Mouse (Mus musculus) frontal cortex, adult (tissue): ENCODE data around the gene Fgd6.

ENCODE experiments used
- ATAC-seq: cut with Nextera tagmentation; 2 replicates; pipeline ENCODE4 v1.9.2; 2017; ENCODE audit warnings: mild to moderate bottlenecking, moderate library complexity, mixed read lengths; ENCODE audit not compliant: low TSS enrichment

Gene Fgd6

DNA sequence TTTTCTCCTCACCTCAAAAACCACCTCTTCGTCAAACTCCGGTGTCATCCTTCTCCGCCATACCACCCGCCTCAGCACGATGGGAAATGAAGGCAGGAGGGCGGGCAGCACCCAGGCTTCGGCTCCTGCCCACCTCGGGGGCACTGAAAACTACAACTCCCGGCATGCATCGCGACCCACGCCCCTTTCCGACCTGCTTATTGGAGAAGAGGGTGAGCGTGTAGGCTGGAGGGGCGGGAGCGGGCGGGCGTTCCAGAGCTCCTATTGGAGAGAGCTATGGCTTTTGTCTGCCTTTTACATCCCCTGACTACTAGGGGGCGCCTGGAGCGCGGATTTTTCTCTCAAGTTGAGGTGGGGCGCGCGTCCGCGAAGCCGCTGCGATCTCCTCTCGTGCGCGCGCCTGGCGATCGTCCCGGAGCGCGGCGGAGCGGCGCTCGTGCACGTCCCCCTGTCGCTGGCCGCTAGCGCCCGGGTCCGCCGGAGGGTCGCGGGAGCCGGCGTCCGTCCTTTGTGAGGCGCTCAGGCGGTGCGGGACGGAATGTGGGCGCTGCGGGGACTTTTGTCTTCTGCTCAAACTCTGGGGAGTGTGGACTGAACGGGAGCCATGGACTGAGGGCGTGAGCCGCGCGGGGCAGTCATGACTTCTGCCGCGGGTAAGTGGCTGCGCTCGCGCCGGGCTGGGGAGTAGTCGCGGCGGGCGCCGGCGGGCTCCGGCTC, at the start of gene Fgd6, which contains the start of gene Vezt:
Gene Fgd6 (plus strand): TSS at position 344 of the 717 bp plus-strand sequence.
Gene Vezt (minus strand): TSS at position 160 of the 717 bp plus-strand sequence.
- ATAC-seq: peak; percentile 97

DNA sequence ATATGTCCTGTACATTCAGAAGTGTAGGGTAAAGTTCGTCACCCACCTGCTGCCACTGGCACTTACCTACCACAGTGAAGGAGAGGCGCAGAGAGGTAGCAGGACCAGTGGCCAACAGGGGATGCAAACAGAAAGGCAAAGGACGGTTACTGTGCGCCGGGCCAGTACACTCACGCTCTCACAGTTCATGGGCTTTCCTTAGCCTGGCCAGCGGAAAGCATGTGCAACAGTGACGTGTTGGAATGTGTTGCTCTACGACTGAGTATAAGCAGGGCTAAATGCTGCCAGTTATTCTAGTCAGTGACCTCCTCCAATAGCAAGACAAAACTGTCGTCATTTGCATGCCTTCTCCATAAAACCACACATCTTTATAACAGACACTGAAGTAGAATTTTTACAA, 41.7 kb upstream of the Fgd6 start:
- no peak for ATAC-seq

DNA sequence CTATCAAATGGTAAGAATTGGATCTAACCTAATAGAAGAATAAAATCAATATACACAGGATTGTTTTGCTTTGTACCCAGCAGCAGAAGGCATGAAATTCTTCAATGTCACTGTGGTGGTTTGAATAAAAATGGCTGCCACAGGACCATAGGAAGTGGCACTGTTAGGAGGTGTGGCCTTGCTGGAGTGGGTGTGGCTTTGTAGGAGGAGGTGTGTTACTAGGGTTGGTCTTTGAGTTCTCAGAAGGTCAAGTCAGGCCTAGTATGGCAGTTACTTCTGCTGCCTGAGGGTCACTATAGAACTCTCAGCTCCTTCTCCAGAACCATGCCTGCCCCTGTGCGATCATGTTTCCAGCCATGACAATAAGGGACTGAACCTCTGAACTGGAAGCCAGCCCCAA, 40.7 kb upstream of the Fgd6 start:
- no peak for ATAC-seq

DNA sequence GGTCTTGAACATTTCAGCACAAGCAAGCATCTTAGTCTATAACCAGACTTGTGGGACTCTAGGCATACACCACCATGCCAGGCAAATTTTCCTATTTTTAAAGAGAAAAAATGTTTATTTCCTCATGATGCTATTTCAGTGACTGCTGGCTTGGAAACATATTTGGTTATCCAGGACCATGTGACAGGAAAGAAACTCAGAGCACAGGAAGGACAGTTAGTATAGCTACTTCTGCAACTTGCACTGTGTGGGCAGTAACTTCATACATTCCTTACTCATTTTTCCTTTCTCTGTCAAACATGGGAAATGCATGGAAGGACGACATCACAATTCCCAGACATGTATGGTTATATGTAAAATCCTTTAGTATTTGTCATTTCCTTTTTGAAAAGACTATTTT, 36.4 kb upstream of the Fgd6 start:
- ATAC-seq: no peak

DNA sequence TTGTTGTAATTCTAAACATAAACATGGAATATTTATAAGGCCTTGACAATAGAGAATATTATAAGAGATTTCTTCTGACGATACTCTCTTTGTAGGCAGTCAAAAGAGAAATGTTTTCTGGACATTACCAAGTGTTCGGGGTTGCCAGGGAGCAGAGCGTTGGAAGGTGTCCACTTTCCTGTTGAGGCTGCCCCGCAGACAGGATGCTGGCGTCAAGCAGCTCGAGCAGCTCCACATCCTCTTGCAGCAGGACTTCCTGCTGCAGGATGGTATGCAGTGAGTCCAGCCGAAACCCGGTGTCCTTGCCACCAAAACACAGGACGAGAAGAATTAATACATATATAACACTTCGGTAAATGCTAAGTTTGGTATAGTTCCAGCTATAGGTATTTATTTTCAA, 35.6 kb upstream of the Fgd6 start:
- no peak for ATAC-seq

DNA sequence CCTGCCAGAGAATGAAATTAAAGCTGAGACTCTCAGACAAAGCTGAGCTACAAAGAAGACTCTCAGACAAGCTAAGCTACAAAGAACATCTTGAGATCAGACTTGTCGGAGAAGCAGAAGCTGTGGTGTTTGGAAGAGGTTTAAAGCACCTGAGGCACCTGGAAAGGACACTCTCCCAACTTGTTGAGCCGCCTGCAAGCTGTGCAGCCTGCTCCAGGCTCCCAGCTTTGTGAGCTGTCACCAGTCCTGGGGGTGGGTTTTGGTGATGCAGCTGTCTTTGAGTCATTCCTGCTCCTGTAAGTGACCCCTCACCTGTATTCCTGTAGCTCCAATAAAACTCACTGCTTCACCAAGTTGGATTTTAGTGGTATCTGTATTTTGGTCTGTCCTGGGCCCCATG, 27.4 kb upstream of the Fgd6 start:
- ATAC-seq: no peak

DNA sequence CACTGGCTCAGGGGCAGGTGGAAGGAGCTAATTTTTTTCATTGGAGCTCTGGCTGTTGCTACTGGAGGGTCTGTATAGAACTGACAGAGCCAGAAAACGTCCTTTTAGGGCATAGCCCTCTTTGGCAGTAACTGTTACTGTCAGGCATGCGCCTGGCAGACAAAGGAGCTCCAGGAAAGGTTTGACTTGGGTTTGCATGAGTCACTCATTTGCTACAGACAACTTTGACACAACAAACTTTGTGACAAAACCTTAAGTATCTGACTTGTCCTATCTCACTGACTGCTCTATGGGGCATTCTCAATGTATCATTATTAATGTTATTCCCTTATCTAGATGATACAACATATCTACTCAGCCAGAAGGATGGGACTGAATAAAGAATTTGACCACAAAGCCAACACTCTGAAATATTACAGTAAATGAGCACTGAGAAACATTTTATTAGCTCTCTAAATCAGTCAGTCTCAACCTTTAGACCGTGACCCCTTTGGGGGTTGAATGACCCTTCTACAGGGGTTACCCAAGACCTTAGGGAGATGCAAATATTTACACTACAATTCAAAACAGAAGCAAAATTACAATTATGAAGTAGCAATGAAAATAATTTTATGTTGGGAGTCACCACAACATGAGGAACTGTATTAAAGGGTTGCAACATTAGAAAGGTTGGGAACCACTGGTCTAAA, 25.7 kb upstream of the Fgd6 start:
- no peak for ATAC-seq

DNA sequence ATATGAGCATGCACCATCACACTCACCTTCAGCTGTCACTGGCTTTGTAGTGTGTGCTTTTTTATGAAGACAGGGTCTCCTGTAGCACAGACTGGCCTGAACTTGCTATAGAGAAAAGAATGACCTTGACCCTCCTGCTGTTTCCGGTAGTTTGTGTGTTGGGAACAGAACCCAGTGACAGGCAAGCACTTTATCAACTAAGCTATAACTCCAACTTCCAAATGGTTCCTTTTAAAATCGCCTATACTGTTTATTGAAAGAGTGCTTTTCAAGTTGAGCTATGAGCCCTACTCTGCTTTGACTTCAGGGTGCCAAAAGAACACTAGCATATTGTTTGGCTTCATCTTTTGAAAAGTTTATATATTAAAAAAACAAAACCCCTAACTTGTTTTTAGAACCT, 24.8 kb upstream of the Fgd6 start:
- ATAC-seq: no peak

DNA sequence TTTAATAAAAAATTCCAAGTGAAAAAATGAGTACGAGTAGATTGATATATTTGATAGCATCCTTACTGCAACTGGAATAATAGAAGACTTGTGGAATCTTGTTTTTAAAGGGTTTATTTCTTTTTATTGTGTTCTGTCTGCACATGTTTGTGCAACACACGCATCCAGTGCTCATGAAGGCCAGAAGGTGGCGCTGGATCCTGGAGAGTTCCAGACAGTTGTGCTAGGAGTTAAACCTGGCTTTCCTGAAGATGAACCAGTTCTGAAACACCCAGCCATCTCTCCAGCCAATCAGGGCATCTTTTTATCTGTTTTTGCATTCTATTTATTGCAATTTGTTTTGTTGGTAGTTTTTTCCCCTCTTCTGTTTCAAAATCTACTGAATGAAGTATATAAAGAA, 22.6 kb upstream of the Fgd6 start:
- ATAC-seq: peak; percentile 82

DNA sequence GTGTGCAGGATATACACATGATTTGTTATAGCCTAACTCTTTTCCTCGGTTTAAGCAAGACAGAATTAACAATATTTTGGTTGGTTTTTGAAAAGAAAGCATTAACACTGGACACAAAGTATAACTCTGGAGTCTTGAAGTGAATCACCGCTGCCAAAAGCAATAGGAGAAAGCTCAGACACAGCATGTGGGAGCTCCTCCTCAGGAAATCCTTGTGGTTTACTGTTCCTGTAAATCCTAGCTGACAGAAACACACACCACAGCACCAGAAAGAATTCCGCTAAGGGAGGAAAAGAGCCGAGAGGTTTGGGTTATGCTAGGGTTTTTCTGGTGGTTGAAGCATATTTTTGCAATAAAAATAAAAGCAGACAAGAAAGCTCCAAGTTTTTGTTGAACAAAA, 21.6 kb upstream of the Fgd6 start:
- ATAC-seq: peak; percentile 67

DNA sequence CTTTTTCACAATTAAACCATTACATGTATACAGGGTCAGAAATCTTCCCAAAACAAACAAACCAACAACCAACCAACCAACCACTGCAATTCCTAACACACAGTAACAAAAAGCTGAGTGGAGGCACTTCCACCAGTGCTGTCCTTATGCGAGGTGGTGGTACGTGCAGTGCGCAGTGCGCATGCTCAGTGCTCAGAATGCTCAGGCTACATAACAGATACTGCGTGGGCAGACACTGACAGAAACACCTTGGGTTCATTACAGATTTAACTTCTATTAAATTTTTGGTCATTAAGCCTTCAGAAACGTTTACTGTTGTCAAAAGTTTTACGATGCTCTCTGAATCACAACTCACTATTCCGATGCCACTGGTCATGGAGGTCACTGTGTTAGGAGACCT, 18.3 kb upstream of the Fgd6 start:
- ATAC-seq: no peak

DNA sequence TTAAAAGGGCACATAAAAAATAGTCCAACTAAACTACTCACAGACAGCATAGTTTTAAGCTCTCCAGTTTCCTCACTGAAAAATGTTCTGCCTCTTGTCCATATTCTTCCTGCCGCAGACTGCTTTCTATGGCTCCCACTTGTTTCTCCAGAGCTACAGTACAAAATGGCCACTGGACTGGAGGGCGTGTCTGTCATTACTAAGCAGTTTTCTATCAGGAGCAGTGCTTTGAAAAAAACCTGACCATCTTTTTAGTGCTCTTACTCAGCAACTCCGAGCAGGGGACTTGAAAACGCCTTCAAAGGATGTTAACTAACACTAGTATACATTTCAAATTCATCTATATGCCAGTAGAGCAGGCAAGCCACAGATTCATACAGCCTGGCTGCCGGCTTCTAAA, 15.2 kb upstream of the Fgd6 start:
- ATAC-seq: no peak

DNA sequence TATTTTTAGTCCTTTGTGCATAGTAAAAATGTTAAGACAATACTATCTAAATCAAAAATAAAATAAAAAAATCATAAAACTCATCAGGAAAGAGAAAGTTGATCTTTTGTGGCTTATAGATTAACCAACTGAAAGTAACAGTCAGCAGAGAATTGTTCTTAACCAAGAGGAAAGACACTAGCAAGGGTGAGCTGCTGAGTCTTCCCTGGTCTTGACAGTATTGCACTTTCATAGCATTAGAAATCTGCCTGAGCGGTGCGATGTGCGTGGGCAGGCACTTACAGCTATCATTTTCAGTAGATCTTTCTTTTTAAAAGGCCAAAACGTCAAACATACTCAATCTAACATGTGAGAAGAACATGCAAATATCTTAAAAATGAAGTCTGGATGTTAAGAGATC, 14.7 kb upstream of the Fgd6 start:
- no peak for ATAC-seq

DNA sequence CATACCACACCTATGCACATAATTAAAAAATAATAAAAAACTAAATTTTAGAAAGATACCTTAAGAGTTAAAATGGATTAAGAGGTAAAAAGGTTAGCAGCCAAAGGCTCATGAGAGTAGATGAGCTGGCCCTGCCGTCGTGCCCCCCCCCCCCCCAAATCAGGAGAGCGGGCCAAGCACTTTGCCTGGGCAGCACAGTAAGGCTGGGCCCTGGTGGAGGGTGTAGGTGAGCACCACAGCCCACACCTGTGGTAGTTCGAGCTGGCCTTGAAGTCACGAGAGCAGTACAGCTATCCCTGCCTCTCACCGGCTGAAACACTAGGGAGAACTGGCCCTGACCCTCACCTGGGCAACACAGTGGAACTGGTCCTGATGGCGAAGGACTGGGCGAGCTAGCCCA, 10.7 kb upstream of the Fgd6 start:
- no peak for ATAC-seq

DNA sequence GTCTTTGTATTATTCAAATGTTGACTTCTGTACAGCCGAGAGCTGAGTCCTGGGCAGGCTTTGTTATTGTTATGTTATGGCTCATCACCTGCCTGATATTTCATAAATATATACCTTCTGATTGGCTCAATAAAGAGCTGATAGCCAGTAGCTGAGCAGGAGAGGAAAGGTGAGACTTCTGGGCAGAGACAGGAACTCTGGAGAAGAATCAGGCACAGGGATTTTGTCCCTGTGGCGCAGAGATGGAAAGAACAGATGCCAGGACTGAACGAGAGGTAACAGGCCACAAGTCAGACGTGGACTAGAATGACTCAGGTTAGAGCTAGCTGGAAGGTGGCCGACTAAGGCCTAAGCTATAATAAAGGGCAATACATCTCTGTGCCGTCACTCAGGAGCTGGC, 7.3 kb upstream of the Fgd6 start:
- ATAC-seq: no peak

DNA sequence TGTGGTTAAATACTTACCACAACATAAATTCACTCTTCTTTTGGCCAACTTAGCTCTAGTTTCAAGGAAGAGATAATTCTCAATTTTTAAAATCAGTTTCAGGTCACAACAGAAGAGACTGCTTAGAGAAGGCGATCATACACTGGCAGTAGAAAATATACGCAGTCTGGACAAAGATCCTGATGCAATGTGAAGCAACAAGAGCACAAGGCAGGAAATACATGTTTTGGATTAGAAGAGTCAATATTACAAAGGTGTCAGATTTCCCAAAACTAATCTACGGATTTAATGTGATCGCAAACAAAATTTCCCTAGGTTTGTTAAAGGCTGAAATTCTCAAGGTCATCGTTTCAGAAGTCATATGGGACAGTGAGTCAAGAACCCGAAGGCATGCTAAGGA, 4.6 kb upstream of the Fgd6 start:
- ATAC-seq: no peak

DNA sequence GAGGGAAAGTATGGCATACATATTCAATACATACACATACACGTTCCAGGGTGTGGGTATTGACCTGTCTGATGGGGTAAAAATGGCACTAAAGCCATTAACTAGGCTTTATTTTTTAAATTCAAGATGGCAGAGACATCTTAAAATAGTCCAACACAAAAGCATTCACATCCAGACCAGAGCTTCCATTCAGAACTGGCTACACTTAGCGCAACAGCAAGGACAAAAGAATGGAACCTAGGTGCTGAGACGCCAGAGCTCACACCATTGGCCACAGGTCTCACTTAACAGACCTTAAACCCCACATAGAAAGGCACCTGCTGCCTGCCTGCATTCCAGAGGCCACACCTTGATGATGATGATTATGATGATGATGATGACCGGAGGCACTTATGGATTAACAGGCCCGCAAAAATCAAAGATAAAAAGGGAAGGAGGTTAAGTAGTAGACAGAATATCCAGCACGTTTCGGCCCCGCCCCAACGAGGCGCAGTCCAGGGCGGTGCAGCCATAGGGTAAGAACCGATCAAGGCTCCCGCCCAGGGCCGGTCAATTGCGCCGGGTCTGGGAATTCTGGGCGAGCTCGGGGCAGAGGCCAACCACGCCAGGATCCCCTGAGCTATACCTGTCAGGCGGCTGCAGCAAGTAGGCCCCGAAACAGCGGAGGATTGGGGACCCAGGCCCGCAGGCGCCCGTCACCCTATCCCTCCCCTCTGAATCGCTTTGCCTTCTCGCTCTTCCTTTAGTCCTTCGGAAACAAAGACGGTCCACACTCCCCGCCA, 734 bp upstream of the Fgd6 start:
- peak; percentile 36 for ATAC-seq

DNA sequence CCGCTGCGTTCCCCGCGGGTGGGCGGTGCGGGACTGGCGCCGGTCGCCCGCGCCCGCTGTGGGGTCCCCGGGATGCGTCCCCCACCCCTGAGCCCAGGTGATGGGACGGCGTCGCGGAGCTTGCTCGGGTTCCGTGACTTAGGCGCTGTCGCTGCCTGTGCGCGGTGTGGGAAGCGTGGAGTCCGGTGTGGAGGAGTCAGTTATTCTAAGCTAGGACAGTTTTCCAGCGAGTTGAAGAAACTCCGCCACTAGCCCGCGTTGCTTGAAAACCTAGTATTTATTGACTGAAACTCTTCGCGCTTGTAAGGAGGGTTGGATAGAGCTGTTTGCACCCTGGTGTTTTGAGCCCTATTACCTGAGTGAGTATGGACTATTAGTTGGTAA, 566 bp downstream of the Fgd6 start:
- peak; percentile 38; the same call in 1 of the 2 replicates for ATAC-seq

DNA sequence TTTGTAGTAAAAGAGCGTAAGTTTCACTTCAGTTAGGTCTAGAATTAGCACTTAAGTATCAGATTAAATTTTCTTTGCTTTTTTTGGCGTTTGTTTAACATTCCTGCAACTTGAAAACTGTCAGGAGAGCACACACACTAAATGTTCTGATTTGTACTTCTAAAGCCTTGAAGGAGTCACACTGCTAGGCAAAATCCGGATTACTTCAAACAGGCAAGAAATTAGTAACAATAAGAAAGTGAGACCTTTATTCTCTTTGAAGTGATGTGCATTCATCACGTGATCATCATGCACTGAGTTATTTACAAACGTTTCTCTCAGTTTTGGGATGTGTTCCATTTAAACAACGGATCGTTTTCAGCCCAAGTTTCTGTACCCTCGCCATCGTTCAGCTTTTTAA, 1.4 kb downstream of the Fgd6 start:
- ATAC-seq: no peak

DNA sequence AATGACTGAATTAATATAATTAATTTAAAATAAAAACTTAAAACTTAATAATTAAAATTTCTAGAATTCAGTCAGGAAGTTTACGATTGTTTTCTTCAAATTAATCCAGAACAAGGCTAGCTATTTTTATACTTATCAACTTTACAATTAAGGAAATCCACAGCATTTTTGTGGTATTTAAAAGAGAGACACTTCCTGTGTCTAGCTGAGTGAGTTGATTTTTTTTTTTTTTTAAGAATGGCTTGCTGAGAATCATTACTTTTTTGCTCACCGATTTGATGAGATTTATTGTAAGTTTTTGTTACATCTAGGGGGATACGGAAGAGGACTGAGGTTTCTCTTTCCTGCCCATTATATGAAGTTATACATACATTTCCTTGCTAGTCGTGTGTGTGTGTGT, 1.8 kb downstream of the Fgd6 start:
- ATAC-seq: no peak

DNA sequence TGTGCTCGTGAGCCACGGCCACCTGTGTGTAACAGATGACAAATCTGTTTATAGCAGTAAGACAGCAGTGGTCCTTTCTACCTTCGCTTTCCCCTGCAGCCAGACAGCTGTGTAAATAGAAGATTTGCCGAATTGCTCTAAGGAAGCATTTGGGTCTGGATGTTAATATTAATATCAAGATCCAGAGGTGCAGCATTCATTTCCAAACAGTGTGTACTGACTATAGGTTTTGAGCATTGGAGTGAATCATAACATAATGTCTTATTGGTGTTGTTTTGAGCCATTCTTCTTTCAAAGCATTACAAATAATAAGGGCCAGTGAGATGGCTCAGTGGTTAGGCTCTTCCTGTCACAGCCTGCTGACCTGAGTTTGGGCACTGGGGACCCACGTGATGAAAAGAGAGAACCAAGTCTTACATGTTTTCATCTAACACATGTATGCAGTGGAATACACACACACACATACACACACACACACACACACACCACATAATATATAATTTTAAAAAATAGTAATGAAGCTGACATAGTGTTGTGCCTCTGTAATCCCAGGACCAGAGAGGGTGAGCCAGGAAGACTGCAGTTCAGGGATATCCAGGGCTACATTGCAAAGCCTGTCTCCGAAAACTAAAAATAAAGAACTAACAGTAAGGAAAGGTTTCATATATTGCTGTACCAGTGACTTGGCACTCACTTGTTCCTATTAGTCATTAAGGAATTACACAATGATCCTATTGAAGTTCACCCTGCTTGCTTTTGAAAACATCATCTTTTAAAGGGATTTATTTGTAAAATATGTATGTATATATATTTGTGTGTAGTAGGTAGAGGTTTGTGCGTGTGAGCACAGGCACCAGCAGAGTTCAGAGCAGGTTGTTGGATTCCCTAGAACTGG, 2.8 kb downstream of the Fgd6 start:
- no peak for ATAC-seq

DNA sequence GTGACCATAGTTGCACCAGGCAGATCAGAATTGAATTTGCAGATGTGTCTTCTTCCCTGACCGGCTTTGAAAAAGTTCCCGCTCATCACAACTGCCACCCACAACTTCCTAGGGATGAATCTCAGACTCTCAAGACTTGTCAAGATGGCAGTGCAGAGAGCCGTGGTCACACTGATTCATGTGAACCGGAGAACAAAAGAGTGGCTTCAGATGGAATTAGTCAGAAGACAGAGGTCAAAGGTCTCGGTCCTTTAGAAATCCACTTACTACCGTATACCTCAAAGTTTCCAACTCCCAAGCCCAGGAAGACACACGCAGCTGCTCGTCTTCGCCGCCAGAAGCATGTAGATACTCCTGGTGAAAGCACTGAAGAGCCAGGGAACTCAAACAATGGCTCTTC, 8.1 kb downstream of the Fgd6 start:
- ATAC-seq: no peak
